Mouse (Mus musculus): Measurements from ENCODE around the gene Olfr1427.
"Not testable (repeated sequence)": the region's sequence is repeated elsewhere in the genome, so short reads cannot be mapped to it uniquely, and the experiment has no call there.

The Olfr1427 gene

DNA sequence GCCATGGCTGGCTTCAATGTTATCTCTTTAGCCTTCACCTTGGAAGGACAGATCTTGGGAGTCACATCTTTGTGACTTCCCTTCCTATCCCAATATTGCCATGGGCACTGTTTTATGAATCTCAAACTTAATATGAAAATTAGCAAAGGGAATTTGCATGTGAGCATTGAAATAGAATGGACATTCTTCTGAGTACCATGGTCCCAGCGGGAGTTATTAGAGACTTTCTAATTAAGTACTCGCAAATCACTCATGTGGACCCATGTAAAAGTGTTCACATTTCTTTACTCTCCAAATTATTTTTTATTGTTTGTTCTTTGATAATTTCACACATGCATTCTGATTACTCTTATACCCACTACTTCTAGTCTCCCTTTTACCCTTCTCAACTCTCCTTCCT is at the start of gene Olfr1427:
TSS of gene Olfr1427 (minus strand) at position 101 of the 400 bp plus-strand sequence.
- DNase-seq = no peak

DNA sequence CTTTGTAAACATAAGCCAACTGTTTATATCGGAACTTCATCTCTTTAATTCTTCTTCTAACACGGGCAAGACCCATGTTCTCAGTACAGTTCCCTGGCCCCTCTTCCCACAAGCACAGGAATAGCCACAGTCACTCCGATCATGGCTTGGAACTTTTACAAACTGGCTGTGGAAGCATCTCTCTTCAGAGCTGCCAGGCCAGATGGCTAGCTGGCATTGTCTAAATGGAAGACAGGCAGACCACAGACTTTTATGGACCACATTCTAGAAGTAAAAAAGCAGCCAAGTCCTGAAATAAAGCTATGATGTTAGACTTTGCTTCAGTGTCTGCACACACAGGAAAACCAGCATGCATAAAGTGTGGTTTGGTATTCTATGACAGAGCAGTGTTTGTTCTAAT is 42.3 kb upstream of the Olfr1427 start:
- no peak for DNase-seq

GRCm38 (mm10) chr19:12143356-12143755 is 40.2 kb upstream of the Olfr1427 start:
- DNase-seq = no peak

DNA sequence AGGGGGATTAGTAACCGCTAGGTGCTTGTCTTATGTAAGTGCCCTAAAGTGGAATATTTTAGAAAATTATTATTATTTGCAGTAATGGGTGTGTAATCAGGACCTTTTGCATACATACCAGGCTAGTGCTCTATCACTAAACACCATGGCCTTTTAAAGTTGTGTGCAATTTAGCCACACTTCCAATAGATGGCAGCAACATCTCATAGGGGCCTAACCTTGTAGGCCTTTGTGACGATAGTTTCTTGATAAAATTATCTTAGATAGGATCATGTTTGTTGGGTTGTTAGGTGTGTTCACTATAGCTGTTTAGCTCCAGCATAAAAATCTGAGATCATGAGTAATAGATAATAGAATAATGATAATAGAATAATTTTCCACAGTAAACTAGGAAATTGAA is 31.2 kb upstream of the Olfr1427 start:
- no peak for DNase-seq

DNA sequence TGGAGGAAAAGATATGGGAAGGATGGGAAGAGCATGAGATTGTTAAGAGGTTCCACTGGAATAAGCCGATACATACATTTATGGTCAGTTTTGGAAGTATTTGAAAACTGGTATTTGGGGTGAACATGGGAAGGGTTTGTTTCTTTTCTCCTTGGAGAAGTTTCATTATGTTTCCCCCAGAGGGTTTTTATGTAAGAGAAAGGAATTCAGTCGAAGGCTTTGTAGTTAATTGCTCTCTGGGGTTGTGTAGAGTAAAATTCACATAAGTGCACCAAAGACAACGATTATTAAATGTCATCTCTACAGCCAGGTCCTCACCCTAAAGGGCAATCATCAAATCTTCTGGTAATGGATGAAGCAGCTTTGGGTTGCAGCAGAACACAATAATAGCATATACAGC is 20.0 kb upstream of the Olfr1427 start, which contains the start of gene Olfr76:
TSS of gene Olfr76 (minus strand) at position 101 of the 400 bp plus-strand sequence.
- DNase-seq = no peak

DNA sequence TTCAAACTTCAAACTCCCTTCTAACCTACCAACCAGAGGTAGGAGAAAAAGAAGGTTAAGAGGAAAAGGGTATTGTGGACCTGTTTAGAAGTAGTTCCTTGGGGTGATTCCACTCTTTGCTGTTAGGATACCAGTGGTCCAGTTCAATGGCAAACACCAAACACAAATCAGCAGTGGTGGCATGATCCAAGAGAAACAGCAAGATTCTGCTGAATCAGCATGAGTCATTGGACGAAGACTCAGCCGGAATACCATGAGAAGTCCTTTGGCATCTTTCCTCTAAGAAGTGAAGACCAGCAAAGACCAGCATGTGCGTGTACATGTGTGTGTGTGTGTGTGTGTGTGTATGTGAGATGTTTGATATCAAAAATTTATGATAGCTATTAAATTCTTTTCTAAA is 13.3 kb upstream of the Olfr1427 start:
- DNase-seq = no peak

DNA sequence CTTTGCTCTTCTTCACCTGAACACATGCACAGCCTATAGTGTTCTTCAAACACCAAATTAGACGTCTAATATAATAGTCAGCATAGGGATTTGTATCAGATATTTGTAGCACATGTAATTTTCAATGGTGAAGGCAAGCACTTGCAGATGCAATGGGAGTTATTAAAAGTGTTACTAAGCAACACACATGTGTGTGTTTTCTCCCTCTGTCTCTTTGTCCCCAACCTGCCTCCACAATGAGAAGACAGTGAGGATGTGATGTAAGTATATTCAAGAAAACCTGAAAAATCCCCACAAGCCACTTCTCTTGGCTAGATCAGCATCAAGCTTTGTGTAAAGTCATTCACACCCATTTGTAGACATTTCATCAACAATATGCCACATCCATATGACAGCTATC is 12.7 kb upstream of the Olfr1427 start, which contains the start of gene Olfr1428:
TSS of gene Olfr1428 (minus strand) at position 101 of the 400 bp plus-strand sequence.
- no peak for DNase-seq

DNA sequence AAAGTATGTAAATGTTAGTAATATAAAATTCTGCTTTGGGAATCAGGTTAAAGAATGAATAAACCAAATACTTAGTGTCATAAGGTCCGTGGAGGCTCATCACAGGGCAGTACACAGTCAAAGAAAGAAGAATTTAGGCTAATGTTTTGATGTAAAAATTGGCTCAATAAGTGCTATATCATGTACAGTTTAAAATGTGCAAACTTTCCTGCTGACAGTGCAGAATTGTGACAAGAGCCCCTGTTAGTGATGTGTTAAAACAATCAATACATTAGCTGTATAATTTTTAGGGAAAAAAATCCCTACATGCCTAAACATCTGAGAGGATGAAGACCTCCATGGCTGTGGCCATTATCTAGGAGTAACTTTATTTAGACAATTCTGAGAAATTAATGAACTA is 10.7 kb upstream of the Olfr1427 start:
- no peak for DNase-seq

DNA sequence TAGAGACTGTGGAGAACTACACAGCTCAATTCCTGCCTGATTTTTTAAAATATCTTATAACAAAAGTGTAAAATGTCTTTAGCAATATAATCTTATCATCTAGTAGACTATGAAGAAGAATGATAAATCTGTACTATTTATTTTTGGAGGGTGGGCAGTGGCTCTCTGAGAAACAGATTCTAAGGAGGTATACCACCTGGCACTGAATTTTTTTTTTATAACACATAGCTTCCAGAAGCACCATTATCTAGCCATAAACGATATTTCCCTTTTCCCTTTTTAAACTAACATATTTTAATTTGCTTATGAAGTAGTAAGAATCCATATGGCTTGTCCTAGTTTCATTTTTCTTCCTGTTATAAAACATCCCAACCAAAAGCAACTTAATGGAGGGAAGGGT is 1.4 kb upstream of the Olfr1427 start:
- no peak for DNase-seq

- DNase-seq = no peak
These were observed 11.2 kb downstream of the Olfr1427 start, which contains the start of gene Olfr1426 for GRCm38 (mm10) chr19:12091913-12092312. Gene Olfr1426, minus strand, starts transcription at chr19:12092013.

- not testable (repeated sequence) for DNase-seq
These were observed 25.5 kb downstream of the Olfr1427 start, which contains the start of gene Olfr1425 for GRCm38 (mm10) chr19:12077631-12078030. Gene Olfr1425, minus strand, starts transcription at chr19:12077731.

DNA sequence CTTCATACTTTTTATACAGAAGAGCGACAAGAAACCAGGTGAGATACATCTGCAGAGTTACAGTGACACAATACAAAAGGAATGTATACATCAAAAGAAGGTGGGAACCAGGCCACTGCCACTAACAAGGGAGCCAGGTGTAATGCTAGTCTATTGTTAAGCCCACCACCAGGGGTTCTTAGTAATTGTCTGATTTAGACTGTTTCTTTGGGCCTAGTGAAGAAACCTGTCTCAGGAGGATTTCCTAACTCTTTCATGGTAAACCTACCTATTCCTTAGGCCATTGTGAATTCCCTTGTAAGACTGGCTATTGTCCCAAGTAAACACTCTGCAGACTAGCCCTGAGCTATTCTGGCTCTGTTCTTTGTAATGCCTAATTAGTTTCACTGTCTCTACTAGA is 33.6 kb downstream of the Olfr1427 start:
- not testable (repeated sequence) for DNase-seq

DNA sequence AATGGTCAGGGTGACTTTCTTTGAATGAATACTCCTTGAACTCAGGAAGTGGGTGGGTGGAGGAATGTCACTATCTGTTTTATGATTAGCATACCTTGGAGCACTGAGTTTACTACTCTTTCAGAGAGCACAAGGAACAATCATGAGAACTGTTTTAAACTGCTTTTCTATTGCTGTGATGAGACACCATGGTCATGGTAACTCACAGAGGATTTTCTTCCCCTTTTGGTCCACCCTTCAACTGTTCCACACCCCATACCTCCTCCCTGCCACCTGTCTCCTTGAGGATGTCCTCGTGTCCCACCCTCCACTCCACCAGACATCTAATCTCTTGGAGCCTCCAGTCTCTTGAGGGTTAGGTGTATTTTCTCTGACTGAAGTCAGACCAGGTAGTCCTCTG is 35.3 kb downstream of the Olfr1427 start:
- DNase-seq = not testable (repeated sequence)

DNA sequence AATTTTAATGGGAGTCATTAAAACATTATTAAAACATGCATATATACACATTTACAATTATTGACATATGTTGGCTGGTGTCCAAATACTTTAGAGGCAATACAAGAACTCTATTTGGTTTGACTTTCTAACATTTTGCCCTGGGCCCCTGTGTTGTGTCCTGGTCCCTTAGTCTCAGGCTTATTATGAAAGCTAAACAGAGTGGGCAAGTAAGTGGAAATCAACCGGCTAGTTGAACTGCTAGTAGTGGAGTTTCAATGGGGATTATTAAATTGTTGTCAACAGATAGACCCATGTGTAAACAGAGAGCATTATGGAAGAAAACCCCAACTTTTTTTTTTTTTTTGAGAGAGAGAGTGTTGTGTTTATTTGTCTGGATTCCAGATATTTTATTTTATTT is 40.6 kb downstream of the Olfr1427 start, which contains the start of gene Olfr1424:
TSS of gene Olfr1424 (minus strand) at position 101 of the 400 bp plus-strand sequence.
- DNase-seq = not testable (repeated sequence)
